Mouse (Mus musculus): ENCODE results near the gene Krtap9-1. TPM values are rescaled to one million over a fixed set of nuclear protein-coding genes. Genes with fewer than 3 reads are reported as not detected.

Krtap9-1 gene
- polyA plus RNA-seq (2012; rRNA removed), result not detected in 2 replicates

GRCm38 (mm10) chr11:99873089-99873488, at the start of gene Krtap9-1:
Gene Krtap9-1, plus strand, starts transcription at chr11:99873389.

GRCm38 (mm10) chr11:99837966-99838365, 35.2 kb upstream of the Krtap9-1 start, which contains the start of gene 2300003K06Rik:
Gene 2300003K06Rik, minus strand, starts transcription at chr11:99838066.

GRCm38 (mm10) chr11:99851508-99851907, 21.7 kb upstream of the Krtap9-1 start, which contains the start of gene Krtap4-16:
Gene Krtap4-16, minus strand, starts transcription at chr11:99851608.

GRCm38 (mm10) chr11:99857617-99858016, 15.6 kb upstream of the Krtap9-1 start, which contains the start of gene Gm11568:
Gene Gm11568, plus strand, starts transcription at chr11:99857917.

GRCm38 (mm10) chr11:99864176-99864575, 9.0 kb upstream of the Krtap9-1 start, which contains the start of gene Gm11559:
Gene Gm11559, plus strand, starts transcription at chr11:99864476.

GRCm38 (mm10) chr11:99878887-99879286, 5.7 kb downstream of the Krtap9-1 start, which contains the start of gene Gm11567:
Gene Gm11567, plus strand, starts transcription at chr11:99879187.

GRCm38 (mm10) chr11:99907620-99908019, 34.4 kb downstream of the Krtap9-1 start, which contains the start of gene Krtap31-1:
Gene Krtap31-1, plus strand, starts transcription at chr11:99907920.

GRCm38 (mm10) chr11:99914451-99914850, 41.3 kb downstream of the Krtap9-1 start, which contains the start of gene Gm11565:
Gene Gm11565, plus strand, starts transcription at chr11:99914751.

Other genes starting within 250 kb of the Krtap9-1 start
- not detected in 2 replicates for gene Krtap4-1, start 245.2 kb upstream of the Krtap9-1 start, polyA plus RNA-seq (2012; rRNA removed)
- gene Krtap4-2, start 238.3 kb upstream of the Krtap9-1 start, polyA plus RNA-seq (2012; rRNA removed), result not detected in 2 replicates
- not detected in 2 replicates for gene Krtap4-7, start 229.3 kb upstream of the Krtap9-1 start, polyA plus RNA-seq (2012; rRNA removed)
- not detected in 2 replicates for gene Gm11555, start 223.2 kb upstream of the Krtap9-1 start, polyA plus RNA-seq (2012; rRNA removed)
- not detected in 2 replicates for gene Gm11563, start 214.4 kb upstream of the Krtap9-1 start, polyA plus RNA-seq (2012; rRNA removed)
- gene Krtap4-6, start 207.4 kb upstream of the Krtap9-1 start, polyA plus RNA-seq (2012; rRNA removed), result not detected in 2 replicates
- gene Gm14190, start 182.6 kb upstream of the Krtap9-1 start, polyA plus RNA-seq (2012; rRNA removed), result not detected in 2 replicates
- not detected in 2 replicates for gene Gm14180, start 139.1 kb upstream of the Krtap9-1 start, polyA plus RNA-seq (2012; rRNA removed)
- not detected in 2 replicates for gene Gm11595, start 100.5 kb upstream of the Krtap9-1 start, polyA plus RNA-seq (2012; rRNA removed)
- not detected in 2 replicates for gene Krtap4-8, start 92.7 kb upstream of the Krtap9-1 start, polyA plus RNA-seq (2012; rRNA removed)
- gene Krtap4-9, start 88.2 kb upstream of the Krtap9-1 start, polyA plus RNA-seq (2012; rRNA removed), result not detected in 2 replicates
- gene Gm11596, start 79.9 kb upstream of the Krtap9-1 start, polyA plus RNA-seq (2012; rRNA removed), result not detected in 2 replicates
- gene Gm11569, start 74.5 kb upstream of the Krtap9-1 start, polyA plus RNA-seq (2012; rRNA removed), result 0.33 TPM in 1 of 2 replicates, not detected in the other
- gene Gm11554, start 68.9 kb upstream of the Krtap9-1 start, polyA plus RNA-seq (2012; rRNA removed), result not detected in 2 replicates
- gene Krtap4-13, start 63.5 kb upstream of the Krtap9-1 start, polyA plus RNA-seq (2012; rRNA removed), result not detected in 2 replicates
- gene Gm11564, start 57.7 kb upstream of the Krtap9-1 start, polyA plus RNA-seq (2012; rRNA removed), result not detected in 2 replicates
- not detected in 2 replicates for gene 2300003K06Rik, start 35.3 kb upstream of the Krtap9-1 start, polyA plus RNA-seq (2012; rRNA removed)
- 0.13 TPM in 1 of 2 replicates, not detected in the other for gene Krtap4-16, start 21.8 kb upstream of the Krtap9-1 start, polyA plus RNA-seq (2012; rRNA removed)
- gene Gm11568, start 15.5 kb upstream of the Krtap9-1 start, polyA plus RNA-seq (2012; rRNA removed), result not detected in 2 replicates
- gene Gm11559, start 8.9 kb upstream of the Krtap9-1 start, polyA plus RNA-seq (2012; rRNA removed), result not detected in 2 replicates
- gene Gm11567, start 5.8 kb downstream of the Krtap9-1 start, polyA plus RNA-seq (2012; rRNA removed), result not detected in 2 replicates
- not detected in 2 replicates for gene Krtap31-1, start 34.5 kb downstream of the Krtap9-1 start, polyA plus RNA-seq (2012; rRNA removed)
- gene Gm11565, start 41.4 kb downstream of the Krtap9-1 start, polyA plus RNA-seq (2012; rRNA removed), result not detected in 2 replicates
- not detected in 2 replicates for gene Krtap31-2, start 62.9 kb downstream of the Krtap9-1 start, polyA plus RNA-seq (2012; rRNA removed)
- gene Krtap9-5, start 75.1 kb downstream of the Krtap9-1 start, polyA plus RNA-seq (2012; rRNA removed), result not detected in 2 replicates
- gene Krtap29-1, start 105.7 kb downstream of the Krtap9-1 start, polyA plus RNA-seq (2012; rRNA removed), result not detected in 2 replicates
- not detected in 2 replicates for gene Krtap16-1, start 113.2 kb downstream of the Krtap9-1 start, polyA plus RNA-seq (2012; rRNA removed)
- gene Krtap17-1, start 120.6 kb downstream of the Krtap9-1 start, polyA plus RNA-seq (2012; rRNA removed), result 0.32 TPM in 1 of 2 replicates, not detected in the other
- not detected in 2 replicates for gene Krt33a, start 142.8 kb downstream of the Krtap9-1 start, polyA plus RNA-seq (2012; rRNA removed)
- not detected in 2 replicates for gene Krt33b, start 156.5 kb downstream of the Krtap9-1 start, polyA plus RNA-seq (2012; rRNA removed)
- gene Krt34, start 168.2 kb downstream of the Krtap9-1 start, polyA plus RNA-seq (2012; rRNA removed), result not detected in 2 replicates
- gene Krt31, start 177.2 kb downstream of the Krtap9-1 start, polyA plus RNA-seq (2012; rRNA removed), result not detected in 2 replicates
- gene Krt32, start 214.8 kb downstream of the Krtap9-1 start, polyA plus RNA-seq (2012; rRNA removed), result not detected in 2 replicates
- gene Krt35, start 222.9 kb downstream of the Krtap9-1 start, polyA plus RNA-seq (2012; rRNA removed), result not detected in 2 replicates
- 0.98 and 1.9 TPM in 2 replicates for gene Krt36, start 232.2 kb downstream of the Krtap9-1 start, polyA plus RNA-seq (2012; rRNA removed)
- 0.08 and 0.31 TPM in 2 replicates for gene Krt13, start 248.2 kb downstream of the Krtap9-1 start, polyA plus RNA-seq (2012; rRNA removed)

All from colon, adult 2 months (tissue).